Mouse (Mus musculus) neural tube, embryonic 12.5 days (tissue): Measurements from ENCODE around the gene Nectin2. TPM values are rescaled to one million over a fixed set of nuclear protein-coding genes. Genes with fewer than 3 reads are reported as not detected.

ENCODE experiments used
- ATAC-seq: fragments of 200-750 bp; cut with Nextera tagmentation; 2 replicates; pipeline ENCODE4 v1.8.0; 2017; ENCODE audit warnings: low read depth, mild to moderate bottlenecking, moderate TSS enrichment, moderate library complexity; ENCODE audit not compliant: low FRiP score
- H3K27ac ChIP-seq: fragments of 300-500 bp; sonication (generic); 2 replicates; pipeline ENCODE4 v1.5.1; 2016
- H3K27me3 ChIP-seq: fragments of 300-500 bp; sonication (generic); replicated peaks from 2 replicates; pipeline ENCODE4 v1.6.1; 2016; ENCODE audit warnings: mild to moderate bottlenecking
- H3K36me3 ChIP-seq: fragments of 300-500 bp; sonication (generic); 2 replicates; pipeline ENCODE4 v1.6.1; 2016; ENCODE audit warnings: mild to moderate bottlenecking
- H3K4me1 ChIP-seq: fragments of 300-500 bp; sonication (generic); 2 replicates; pipeline ENCODE4 v1.6.1; 2016
- H3K4me2 ChIP-seq: fragments of 300-500 bp; sonication (generic); replicated peaks from 2 replicates; pipeline ENCODE4 v1.6.1; 2016; ENCODE audit warnings: mild to moderate bottlenecking
- H3K4me3 ChIP-seq: fragments of 300-500 bp; sonication (generic); 2 replicates; pipeline ENCODE4 v1.5.1; 2016
- H3K9ac ChIP-seq: fragments of 300-500 bp; sonication (generic); 2 replicates; pipeline ENCODE4 v1.6.1; 2016; ENCODE audit warnings: mild to moderate bottlenecking
- H3K9me3 ChIP-seq: fragments of 300-500 bp; sonication (generic); 2 replicates; pipeline ENCODE4 v1.6.1; 2016; ENCODE audit warnings: mild to moderate bottlenecking
- WGBS: fragments of 180-500 bp; shearing (Covaris S2); methylation state at CpG from one replicate; pipeline ENCODE4 v1.1.7; 2016; 5-methylcytosine and 5-hydroxymethylcytosine counted together
- polyA plus RNA-seq: library from polyadenylated mRNA; unstranded; fragments of >200 nt; fragmentation: Nextera tagmentation; extraction: Ambion mirVana; gene quantifications from 2 replicates; pipeline ENCODE4 v1.2.1, GENCODE M21; 2016

Gene Nectin2
- polyA plus RNA-seq, 1 experiment from 2014 or later: 63.5 TPM

DNA sequence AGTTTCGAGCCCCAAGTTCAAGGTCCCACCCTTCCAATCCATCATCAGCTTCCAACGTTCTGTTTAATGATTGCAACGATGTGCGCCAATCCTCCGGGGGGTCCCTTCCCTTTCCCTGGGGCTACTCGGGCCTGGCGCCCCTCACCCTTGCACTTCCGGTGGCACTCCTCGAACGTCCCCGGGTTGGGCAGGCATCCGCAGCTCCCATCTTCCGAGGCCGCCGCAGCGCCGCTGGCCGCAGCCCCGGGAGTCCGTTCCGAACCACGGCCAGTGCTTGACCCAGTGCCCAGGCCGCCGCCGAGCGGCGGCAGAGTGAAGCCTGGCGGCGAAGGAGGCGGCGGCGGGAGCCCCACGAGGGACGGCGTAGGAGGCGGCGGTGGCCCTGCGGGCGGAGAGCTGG lies 35.4 kb downstream of the Nectin2 start:
- H3K4me1 ChIP-seq: peaks cover 17% of the 10 kb centered on the region
- peak overlapping the region; percentile 94 for H3K4me2 ChIP-seq
- H3K36me3 ChIP-seq: peaks cover 34% of the 10 kb centered on the region
- H3K27me3 ChIP-seq: no peaks in the 10 kb centered on the region
- under 1% methylated on average over 37 of the region's 39 CpGs for WGBS
- no peaks in the 10 kb centered on the region for H3K9me3 ChIP-seq
- ATAC-seq: no peak
- peak overlapping the region; percentile 93 for H3K9ac ChIP-seq
- H3K4me3 ChIP-seq: peak overlapping the region; percentile 96
- peak overlapping the region; percentile 27; the same call in 1 of the 2 replicates for H3K27ac ChIP-seq

DNA sequence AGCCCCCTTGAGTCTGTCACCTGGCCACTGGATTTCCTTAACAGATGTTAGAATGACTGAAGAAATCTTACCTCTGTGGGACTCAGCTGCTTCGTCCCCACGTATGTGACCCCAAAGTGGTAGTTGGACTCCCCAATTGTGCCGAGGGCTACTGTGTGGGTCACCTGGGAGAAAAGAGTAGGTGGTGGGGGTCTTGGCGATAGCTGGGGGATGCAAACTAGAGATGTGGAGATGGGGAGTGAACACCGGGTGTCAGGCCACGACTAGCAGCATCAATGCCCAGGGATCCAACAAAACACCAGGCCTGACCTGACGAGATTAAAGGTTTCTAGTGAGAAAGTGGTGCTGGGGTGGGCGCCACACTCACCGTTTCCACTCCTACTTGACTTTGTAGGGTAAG lies 36.7 kb downstream of the Nectin2 start:
- Histone ChIP-seq H3K27ac (no peak overlapping the region), H3K36me3 (peaks cover 40% of the 10 kb centered on the region), H3K4me2 (no peak overlapping the region), H3K9ac (no peak overlapping the region), H3K4me3 (no peak overlapping the region), H3K9me3 (no peaks in the 10 kb centered on the region), H3K27me3 (no peaks in the 10 kb centered on the region), H3K4me1 (peaks cover 17% of the 10 kb centered on the region)
- ATAC-seq: no peak
- WGBS: 90% methylated on average over 9 of the region's 9 CpGs

DNA sequence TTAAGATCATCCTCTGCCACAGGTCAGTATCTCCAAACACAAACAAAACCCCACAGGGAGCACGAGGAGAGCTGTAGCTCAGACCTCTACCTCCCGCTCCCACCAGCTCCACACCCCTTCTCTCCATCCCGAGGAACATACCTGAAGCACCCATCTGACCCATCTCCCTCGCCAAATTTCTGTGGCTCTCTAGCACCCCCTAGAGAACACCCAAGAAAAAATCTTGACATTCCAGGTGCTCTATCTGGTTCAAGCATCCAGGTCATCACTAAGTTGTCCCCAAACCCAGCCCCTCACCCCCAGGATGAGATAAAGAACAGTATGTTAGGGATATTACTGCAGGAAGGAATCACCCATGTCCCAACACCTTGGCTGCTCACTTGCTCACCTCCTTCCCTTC lies 37.1 kb downstream of the Nectin2 start:
- 55% methylated on average over 4 of the region's 4 CpGs for WGBS

DNA sequence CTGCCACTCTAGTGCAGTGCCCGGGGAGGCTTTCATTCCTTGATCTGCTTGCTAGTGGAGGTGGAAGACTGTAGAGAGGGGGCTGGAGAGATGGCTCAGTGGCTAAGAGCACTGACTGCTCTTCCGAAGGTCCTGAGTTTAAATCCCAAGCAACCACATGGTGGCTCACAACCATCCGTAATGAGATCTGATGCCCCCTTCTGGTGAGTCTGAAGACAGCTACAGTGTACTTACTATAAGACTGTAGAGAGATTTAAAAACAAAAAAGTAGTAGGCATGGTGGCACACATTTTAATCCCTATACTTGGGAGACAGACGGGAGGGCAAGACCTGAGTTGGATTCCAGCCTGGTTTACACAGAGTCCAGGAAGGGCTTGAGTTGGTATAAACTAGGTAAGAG lies 37.9 kb downstream of the Nectin2 start:
- no peak for ATAC-seq
- no peaks in the 10 kb centered on the region for H3K27me3 ChIP-seq
- peaks cover 50% of the 10 kb centered on the region for H3K36me3 ChIP-seq
- no peak overlapping the region for H3K9ac ChIP-seq
- no peak overlapping the region for H3K27ac ChIP-seq
- no peak overlapping the region for H3K4me3 ChIP-seq
- WGBS: 81% methylated on average over 4 of the region's 4 CpGs
- H3K9me3 ChIP-seq: no peaks in the 10 kb centered on the region
- H3K4me1 ChIP-seq: peaks cover 17% of the 10 kb centered on the region
- no peak overlapping the region for H3K4me2 ChIP-seq

More for the DNA sequence above, 37.1 kb downstream of the Nectin2 start:
- H3K9me3 ChIP-seq: no peaks in the 10 kb centered on the region
- no peaks in the 10 kb centered on the region for H3K27me3 ChIP-seq
- peaks cover 17% of the 10 kb centered on the region for H3K4me1 ChIP-seq
- ATAC-seq: no peak
- H3K9ac ChIP-seq: no peak overlapping the region
- peaks cover 43% of the 10 kb centered on the region for H3K36me3 ChIP-seq
- no peak overlapping the region for H3K4me3 ChIP-seq
- no peak overlapping the region for H3K27ac ChIP-seq
- no peak overlapping the region for H3K4me2 ChIP-seq

DNA sequence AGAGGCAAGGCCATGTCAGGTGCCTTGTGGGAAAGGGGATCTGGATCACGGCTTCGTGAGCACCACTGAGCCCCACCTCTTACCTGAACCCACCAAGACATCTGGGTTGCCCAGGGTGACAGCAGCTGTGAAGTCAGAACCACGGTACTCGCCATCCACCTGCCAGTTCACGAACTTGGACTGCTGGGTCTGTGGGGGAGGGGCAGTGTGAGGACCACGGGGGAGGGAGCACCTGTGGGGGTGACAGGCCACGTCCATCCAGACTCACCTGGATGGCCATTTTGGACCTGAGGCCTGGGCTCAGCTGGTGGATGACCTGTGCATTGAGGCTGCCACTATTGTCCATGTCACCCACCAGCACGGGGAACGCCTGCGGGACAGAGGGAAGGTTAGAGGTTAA lies 39.6 kb downstream of the Nectin2 start:
- Histone ChIP-seq H3K4me2 (no peak overlapping the region), H3K27ac (no peak overlapping the region), H3K27me3 (no peaks in the 10 kb centered on the region), H3K9ac (no peak overlapping the region), H3K36me3 (peaks cover 59% of the 10 kb centered on the region), H3K9me3 (no peaks in the 10 kb centered on the region), H3K4me1 (peaks cover 11% of the 10 kb centered on the region), H3K4me3 (no peak overlapping the region)
- WGBS: 95% methylated on average over 10 of the region's 10 CpGs
- ATAC-seq: no peak

DNA sequence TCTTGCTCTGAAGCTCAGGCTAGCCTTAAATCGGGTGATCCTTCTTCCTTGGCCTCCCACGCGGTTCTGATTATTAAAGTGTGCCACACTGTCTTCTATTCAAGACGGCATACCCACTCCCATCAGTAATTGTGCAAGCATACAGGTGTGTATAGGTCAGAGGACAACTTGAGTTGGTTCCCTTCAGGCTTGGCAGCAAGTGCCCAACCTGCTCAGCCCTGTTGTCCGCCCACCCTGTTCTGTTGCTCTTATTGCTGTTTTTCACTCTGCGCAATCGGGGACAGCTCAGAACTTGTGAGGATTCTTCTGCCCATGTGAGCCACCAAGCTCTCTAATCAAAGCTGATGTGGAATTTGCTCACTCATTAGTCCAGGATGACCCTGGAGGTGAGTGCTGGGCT lies 45.0 kb downstream of the Nectin2 start:
- WGBS: 94% methylated on average over 7 of the region's 7 CpGs

DNA sequence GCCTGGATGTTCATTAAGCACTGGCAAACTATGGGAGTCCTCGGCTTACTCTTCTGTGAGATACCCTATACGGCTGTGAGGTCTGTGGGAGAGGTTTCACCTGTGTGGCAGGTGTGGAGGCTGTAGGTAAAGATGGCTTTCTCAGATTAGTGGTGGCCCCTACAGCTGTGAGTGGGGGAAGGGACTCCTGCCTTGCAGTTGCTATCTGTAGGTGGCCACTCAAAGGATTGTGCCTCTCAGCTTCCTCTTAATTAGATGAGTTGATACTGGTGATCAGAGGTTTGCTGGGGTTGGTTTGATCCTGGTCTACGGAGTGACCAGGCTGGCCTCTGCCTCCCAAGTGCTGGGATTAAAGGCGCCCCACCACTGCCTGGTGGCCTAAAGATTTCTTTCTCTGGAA lies 45.8 kb downstream of the Nectin2 start:
- 91% methylated on average over 4 of the region's 4 CpGs for WGBS
- peaks cover 1% of the 10 kb centered on the region for H3K4me1 ChIP-seq
- no peaks in the 10 kb centered on the region for H3K27me3 ChIP-seq
- no peak overlapping the region for H3K4me3 ChIP-seq
- no peaks in the 10 kb centered on the region for H3K9me3 ChIP-seq
- H3K4me2 ChIP-seq: no peak overlapping the region
- ATAC-seq: no peak
- H3K9ac ChIP-seq: no peak overlapping the region
- H3K27ac ChIP-seq: no peak overlapping the region
- peaks cover 53% of the 10 kb centered on the region for H3K36me3 ChIP-seq

More for the DNA sequence above, 45.0 kb downstream of the Nectin2 start:
- no peak overlapping the region for H3K27ac ChIP-seq
- no peaks in the 10 kb centered on the region for H3K9me3 ChIP-seq
- peaks cover 59% of the 10 kb centered on the region for H3K36me3 ChIP-seq
- H3K9ac ChIP-seq: no peak overlapping the region
- no peaks in the 10 kb centered on the region for H3K4me1 ChIP-seq
- no peak for ATAC-seq
- H3K4me3 ChIP-seq: no peak overlapping the region
- H3K27me3 ChIP-seq: no peaks in the 10 kb centered on the region
- no peak overlapping the region for H3K4me2 ChIP-seq

DNA sequence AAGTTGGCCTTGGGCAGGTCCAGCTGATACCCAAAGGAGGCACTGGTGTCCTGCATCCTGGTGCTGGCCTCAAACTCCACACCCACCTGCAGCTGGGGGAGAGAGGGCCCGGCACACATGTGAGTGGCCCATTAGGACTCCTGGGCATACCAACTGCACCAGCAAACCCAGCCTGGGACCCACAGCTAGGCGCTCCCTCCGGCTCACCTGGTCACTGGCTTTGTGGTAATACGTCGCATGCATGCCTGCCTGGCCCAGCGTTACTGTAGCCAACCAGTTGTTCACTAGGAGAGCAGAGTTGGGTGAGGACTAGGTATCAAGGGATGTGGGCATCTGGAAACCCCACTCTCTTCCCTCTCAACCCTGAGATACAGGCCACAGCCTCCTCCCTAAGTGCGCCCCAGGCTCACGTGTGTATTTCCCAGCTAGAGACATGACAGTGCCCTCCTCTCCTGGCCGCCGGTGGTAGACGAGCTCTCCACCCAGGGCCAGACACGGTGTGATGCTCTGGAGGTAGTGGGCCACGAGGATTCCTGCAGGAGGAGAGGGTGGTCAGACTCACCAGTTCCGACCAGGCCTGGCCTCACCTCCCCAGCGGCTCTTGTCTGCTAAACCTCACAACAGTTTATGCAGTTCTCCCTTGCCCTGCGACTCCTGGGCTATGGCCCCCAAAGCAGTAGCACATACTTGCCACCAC lies 47.3 kb downstream of the Nectin2 start:
- Histone ChIP-seq H3K9ac (no peak overlapping the region), H3K4me2 (no peak overlapping the region), H3K27me3 (no peaks in the 10 kb centered on the region), H3K4me1 (peaks cover 13% of the 10 kb centered on the region), H3K4me3 (no peak overlapping the region), H3K36me3 (peaks cover 40% of the 10 kb centered on the region), H3K27ac (no peak overlapping the region), H3K9me3 (no peaks in the 10 kb centered on the region)
- WGBS: 94% methylated on average over 16 of the region's 16 CpGs
- no peak for ATAC-seq

DNA sequence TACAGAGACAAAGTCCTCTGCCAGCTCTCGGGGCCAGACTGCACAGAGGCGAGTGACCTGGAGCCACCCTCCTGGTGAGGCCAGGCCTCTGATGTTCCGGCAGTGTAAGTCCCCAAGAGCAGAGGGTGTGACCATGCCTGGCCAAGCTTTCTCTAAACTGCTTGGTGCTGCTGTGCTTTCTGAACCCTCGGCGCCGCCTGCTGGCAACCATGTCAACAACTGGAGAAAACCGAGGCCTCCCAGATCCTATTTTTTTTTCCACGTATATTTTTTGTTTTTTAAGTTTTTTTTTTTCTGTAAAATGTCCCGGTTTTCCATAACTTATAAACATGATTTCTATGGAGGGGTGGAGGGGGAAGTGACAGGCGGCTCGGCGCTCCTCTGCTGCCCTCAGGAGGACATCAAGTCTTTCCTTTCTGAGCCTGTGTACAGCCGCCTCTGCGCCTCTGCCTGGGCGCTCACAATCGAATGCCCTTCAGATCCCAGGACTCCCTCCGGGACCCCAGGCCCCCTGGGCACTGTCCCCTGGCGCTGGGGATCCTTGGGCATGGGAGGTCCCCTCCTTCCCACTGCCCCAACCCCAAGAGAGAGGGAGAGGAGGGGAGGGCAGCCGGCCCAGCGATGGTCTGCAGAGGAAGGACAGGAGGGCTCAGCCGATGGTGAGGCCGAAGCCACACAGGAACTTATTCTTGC lies 49.1 kb downstream of the Nectin2 start:
- H3K9me3 ChIP-seq: peaks cover 6% of the 10 kb centered on the region; the same call in 1 of the 2 replicates
- H3K4me2 ChIP-seq: no peak overlapping the region
- peak; percentile 49; the same call in 1 of the 2 replicates for ATAC-seq
- no peak overlapping the region for H3K27ac ChIP-seq
- H3K4me1 ChIP-seq: peaks cover 13% of the 10 kb centered on the region
- no peak overlapping the region for H3K9ac ChIP-seq
- no peak overlapping the region for H3K4me3 ChIP-seq
- 33% methylated on average over 22 of the region's 22 CpGs for WGBS
- H3K27me3 ChIP-seq: no peaks in the 10 kb centered on the region
- H3K36me3 ChIP-seq: peaks cover 33% of the 10 kb centered on the region

DNA sequence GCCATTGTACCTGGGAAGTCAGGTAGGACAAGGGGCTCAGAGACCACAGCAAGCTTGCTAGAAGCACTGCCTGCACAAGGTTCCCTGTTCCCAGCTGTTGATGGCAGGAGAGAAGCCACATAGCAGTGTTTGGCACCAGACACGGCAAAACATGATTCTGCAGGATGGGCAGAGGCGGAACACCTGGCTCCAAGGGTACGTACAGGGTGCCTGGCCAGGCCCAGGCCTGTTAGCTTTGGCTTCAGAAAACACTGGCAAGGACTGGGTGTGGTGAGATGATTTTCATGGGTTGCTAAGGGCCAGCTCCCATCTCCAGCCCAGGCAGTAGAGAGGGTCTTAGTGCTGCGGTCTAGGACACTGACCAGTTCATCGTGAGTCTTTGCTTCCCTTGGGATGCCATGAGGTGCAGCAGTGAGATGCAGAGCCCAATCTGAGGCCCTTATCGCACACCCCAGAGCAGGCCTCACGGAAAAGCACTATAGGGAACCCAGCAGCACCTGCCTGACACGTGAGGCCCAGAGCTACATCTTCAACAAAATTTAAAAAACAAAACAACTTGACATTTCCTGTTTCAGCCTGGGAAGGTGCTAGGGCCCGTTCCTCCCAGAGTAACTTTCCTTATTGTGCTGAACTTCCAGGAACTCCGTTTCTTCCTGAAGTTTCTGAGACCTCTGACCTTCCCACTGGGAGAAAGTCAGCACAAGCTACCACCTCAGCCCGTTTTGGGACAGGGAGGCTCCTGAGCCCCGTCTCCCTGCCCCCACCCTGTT lies 49.8 kb downstream of the Nectin2 start:
- Histone ChIP-seq H3K27me3 (no peaks in the 10 kb centered on the region), H3K4me2 (no peak overlapping the region), H3K27ac (no peak overlapping the region), H3K36me3 (peaks cover 32% of the 10 kb centered on the region), H3K9ac (no peak overlapping the region), H3K4me3 (no peak overlapping the region), H3K9me3 (peaks cover 9% of the 10 kb centered on the region; the same call in 1 of the 2 replicates), H3K4me1 (peaks cover 13% of the 10 kb centered on the region)
- 69% methylated on average over 12 of the region's 12 CpGs for WGBS
- no peak for ATAC-seq

DNA sequence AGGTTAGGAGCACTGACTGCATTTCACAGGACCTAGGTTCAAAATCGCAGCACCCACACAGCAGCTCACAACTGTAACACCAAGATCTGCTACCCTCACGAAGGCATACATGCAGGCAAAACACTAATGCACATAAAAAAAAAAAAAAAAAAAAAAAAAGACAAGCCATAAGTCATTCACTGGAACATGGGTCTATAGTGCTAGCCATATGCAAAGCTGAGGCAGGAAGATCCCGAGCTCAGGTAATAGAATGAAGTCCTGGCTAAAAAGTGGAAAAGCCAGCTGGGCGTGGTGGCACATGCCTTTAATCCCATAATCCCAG lies 50.5 kb downstream of the Nectin2 start:
- WGBS: 87% methylated on average over 4 of the region's 4 CpGs
- Histone ChIP-seq H3K27ac (no peak overlapping the region), H3K9me3 (peaks cover 9% of the 10 kb centered on the region; the same call in 1 of the 2 replicates), H3K36me3 (peaks cover 32% of the 10 kb centered on the region), H3K9ac (no peak overlapping the region), H3K4me1 (peaks cover 13% of the 10 kb centered on the region), H3K4me2 (0 out of 2 replicates have a peak overlapping the region, but pooled peaks have one; percentile 63), H3K4me3 (no peak overlapping the region), H3K27me3 (no peaks in the 10 kb centered on the region)
- no peak for ATAC-seq
